Mouse (Mus musculus) liver, embryonic 12.5 days (tissue): ENCODE measurements around the gene Pclo. TPM values are rescaled to one million over a fixed set of nuclear protein-coding genes. Genes with fewer than 3 reads are reported as not detected.

Source experiments
- ATAC-seq: fragments of 200-750 bp; cut with Nextera tagmentation; 2 replicates; pipeline ENCODE4 v1.8.0; 2017; ENCODE audit warnings: moderate number of reproducible peaks, mild to moderate bottlenecking, moderate library complexity
- H3K27ac ChIP-seq: fragments of 300-500 bp; sonication (generic); 2 replicates; pipeline ENCODE4 v1.5.1; 2016; ENCODE audit warnings: mild to moderate bottlenecking
- H3K27me3 ChIP-seq: fragments of 300-500 bp; sonication (generic); replicated peaks from 2 replicates; pipeline ENCODE4 v1.6.1; 2016; ENCODE audit warnings: mild to moderate bottlenecking, moderate library complexity
- H3K36me3 ChIP-seq: fragments of 300-500 bp; sonication (generic); 2 replicates; pipeline ENCODE4 v1.6.1; 2016; ENCODE audit warnings: mild to moderate bottlenecking, moderate library complexity
- H3K4me1 ChIP-seq: fragments of 300-500 bp; sonication (generic); 2 replicates; pipeline ENCODE4 v1.6.1; 2016
- H3K4me2 ChIP-seq: fragments of 300-500 bp; sonication (generic); 2 replicates; pipeline ENCODE4 v1.6.1; 2016; ENCODE audit warnings: mild to moderate bottlenecking, moderate library complexity
- H3K4me3 ChIP-seq: fragments of 300-500 bp; sonication (generic); 2 replicates; pipeline ENCODE4 v1.5.1; 2016; ENCODE audit warnings: mild to moderate bottlenecking, moderate library complexity
- H3K9ac ChIP-seq: fragments of 300-500 bp; sonication (generic); 2 replicates; pipeline ENCODE4 v1.6.1; 2016; ENCODE audit warnings: mild to moderate bottlenecking, moderate library complexity
- H3K9me3 ChIP-seq: fragments of 300-500 bp; sonication (generic); replicated peaks from 2 replicates; pipeline ENCODE4 v1.6.1; 2016; ENCODE audit warnings: mild to moderate bottlenecking, moderate library complexity
- WGBS: fragments of 180-500 bp; shearing (Covaris S2); methylation state at CpG from one replicate; pipeline ENCODE4 v1.1.7; 2016; ENCODE audit not compliant: insufficient replicate concordance; 5-methylcytosine and 5-hydroxymethylcytosine counted together
- polyA plus RNA-seq: library from polyadenylated mRNA; unstranded; fragments of >200 nt; fragmentation: Nextera tagmentation; extraction: Ambion mirVana; gene quantifications from 2 replicates; pipeline ENCODE4 v1.2.1, GENCODE M21; 2016

Pclo gene
- polyA plus RNA-seq, 1 experiment from 2014 or later: 0.04 TPM

DNA sequence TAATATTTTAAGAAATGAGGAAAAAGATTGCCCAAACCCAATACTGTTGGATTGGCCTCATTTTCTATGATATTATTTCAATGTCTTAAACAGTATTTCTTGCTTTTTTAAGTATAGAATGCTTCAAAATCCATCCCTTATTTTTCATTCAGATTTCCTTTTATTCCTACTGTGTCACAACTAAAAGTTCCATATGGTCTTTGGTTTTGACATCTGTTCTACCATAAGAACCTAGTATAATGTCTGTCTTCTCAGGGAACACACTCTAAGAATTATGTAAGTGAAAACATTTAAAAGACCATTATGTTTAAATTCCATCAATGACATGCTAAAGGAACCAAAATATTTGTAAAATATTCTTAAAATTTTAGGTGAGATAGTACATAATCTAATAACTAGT, 186.2 kb downstream of the Pclo start:
- Histone ChIP-seq H3K27ac (no peak overlapping the region), H3K4me1 (no peaks in the 10 kb centered on the region), H3K4me2 (no peak overlapping the region), H3K9me3 (no peaks in the 10 kb centered on the region), H3K36me3 (no peaks in the 10 kb centered on the region), H3K4me3 (no peak overlapping the region), H3K9ac (no peak overlapping the region), H3K27me3 (no peaks in the 10 kb centered on the region)
- ATAC-seq: no peak

DNA sequence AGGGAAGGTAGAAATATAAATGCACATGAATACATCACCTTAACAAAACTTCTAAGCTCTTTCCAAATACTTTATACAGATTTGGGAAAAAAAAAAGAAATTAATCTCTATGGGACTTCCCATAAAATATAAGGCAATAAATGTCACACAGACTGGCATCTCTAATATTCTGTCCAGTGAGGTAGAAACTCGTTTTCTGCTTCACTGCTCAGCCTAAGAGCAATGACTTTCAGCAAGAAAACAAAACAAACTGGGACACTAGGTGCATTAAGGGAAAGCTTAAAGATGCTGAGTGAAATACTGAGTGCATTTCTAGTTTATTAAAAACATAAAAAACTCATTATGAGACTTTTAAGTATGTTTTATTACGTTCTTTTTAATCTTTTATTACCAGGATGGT, 190.7 kb downstream of the Pclo start:
- WGBS: 38% methylated on average over 2 of the region's 2 CpGs
- no peaks in the 10 kb centered on the region for H3K9me3 ChIP-seq
- no peak overlapping the region for H3K4me2 ChIP-seq
- H3K36me3 ChIP-seq: no peaks in the 10 kb centered on the region
- H3K9ac ChIP-seq: no peak overlapping the region
- no peak overlapping the region for H3K4me3 ChIP-seq
- H3K27me3 ChIP-seq: no peaks in the 10 kb centered on the region
- H3K27ac ChIP-seq: no peak overlapping the region
- no peaks in the 10 kb centered on the region for H3K4me1 ChIP-seq
- ATAC-seq: no peak

DNA sequence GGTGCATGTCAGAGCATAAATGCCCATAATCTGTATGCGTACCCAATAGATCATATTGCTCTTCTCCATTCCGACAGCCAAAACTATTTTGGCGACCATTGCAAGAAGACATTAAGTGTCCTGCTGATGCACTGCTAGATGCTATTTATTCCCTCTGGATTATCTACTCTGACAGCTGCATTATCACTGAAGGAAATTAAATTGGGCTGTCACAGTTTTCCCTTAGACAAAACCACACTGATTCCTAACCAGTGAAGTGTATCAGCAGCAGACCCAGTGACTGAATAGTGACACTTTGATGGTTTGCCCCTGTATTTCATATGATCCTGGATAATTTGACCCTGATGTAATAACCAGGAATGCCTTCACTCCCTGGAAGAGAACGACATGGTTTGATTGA, 192.6 kb downstream of the Pclo start:
- no peak for ATAC-seq
- H3K27ac ChIP-seq: no peak overlapping the region
- WGBS: 72% methylated on average over 4 of the region's 4 CpGs
- no peaks in the 10 kb centered on the region for H3K9me3 ChIP-seq
- no peaks in the 10 kb centered on the region for H3K4me1 ChIP-seq
- no peak overlapping the region for H3K4me2 ChIP-seq
- H3K4me3 ChIP-seq: no peak overlapping the region
- no peaks in the 10 kb centered on the region for H3K27me3 ChIP-seq
- H3K9ac ChIP-seq: no peak overlapping the region
- H3K36me3 ChIP-seq: no peaks in the 10 kb centered on the region

DNA sequence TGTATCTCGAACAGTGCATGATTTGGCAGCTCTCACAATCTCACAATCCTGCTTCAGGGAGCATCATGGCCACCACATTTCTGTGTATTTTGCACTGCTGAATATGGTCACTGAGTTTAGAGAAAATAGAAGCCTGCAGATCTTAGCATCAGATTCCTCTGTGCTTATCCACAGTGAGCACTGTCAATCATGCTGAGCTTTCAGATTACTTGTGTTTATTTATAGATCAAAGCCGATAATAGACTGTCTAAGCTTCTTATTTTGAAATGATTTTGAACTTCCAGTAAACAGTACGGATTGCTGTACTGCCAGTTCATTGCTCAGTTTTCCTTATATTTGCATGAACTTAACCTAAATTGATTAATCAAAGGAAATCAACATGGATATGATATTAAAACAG, 208.9 kb downstream of the Pclo start:
- Histone ChIP-seq H3K27me3 (no peaks in the 10 kb centered on the region), H3K9ac (no peak overlapping the region), H3K9me3 (no peaks in the 10 kb centered on the region), H3K4me1 (no peaks in the 10 kb centered on the region), H3K36me3 (no peaks in the 10 kb centered on the region), H3K4me2 (no peak overlapping the region), H3K4me3 (no peak overlapping the region), H3K27ac (no peak overlapping the region)
- no peak for ATAC-seq
- WGBS: 58% methylated on average over 3 of the region's 3 CpGs

DNA sequence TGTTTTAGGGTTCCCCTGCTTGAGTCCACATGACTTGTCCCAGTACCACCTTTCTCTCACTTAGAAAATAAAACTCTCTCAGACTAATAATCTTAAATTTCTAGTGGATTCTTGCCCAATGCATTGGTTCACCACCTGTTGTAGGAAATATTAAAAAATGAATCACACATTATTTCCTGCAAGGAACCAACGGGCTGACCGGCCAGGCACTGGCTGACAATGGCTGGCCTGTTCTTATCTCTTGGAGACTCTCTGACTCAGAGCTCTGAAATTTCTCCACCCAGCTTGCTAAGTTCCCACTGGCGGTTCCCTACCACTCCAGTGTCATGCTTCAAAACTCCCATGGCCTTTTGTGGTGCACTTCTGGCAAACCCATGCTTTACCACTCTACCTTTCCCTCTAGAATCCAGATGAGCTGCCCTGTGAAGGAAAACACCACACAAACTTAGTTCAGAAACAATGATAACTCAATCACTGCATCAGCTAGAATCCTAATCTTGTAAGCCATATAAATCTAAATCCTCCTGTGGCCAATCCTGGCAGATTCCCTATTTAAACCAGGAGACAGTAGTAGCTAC, 214.0 kb downstream of the Pclo start:
- Histone ChIP-seq H3K4me2 (no peak overlapping the region), H3K27me3 (no peaks in the 10 kb centered on the region), H3K4me3 (no peak overlapping the region), H3K4me1 (no peaks in the 10 kb centered on the region), H3K9me3 (no peaks in the 10 kb centered on the region), H3K36me3 (no peaks in the 10 kb centered on the region), H3K27ac (no peak overlapping the region), H3K9ac (no peak overlapping the region)
- 47% methylated on average over 3 of the region's 3 CpGs for WGBS
- no peak for ATAC-seq

DNA sequence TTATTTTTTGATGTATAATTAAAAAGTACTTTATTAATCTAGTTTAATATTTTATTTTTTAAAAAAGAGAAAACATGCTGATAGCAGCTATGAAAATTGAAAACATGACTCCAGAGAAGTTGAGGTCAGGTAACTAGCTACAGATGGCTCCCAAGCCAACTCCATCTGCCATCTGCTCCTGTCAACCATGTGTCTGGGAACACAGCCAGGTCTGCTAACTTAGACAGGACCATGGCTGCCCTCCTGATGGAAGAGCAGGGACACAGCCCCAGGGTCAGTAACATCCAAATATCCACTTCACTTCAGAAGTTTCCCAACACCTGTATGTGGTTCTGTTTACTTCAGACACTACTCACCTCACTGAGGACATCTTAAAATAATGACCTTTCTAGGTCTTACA, 236.2 kb downstream of the Pclo start:
- no peaks in the 10 kb centered on the region for H3K4me1 ChIP-seq
- H3K4me3 ChIP-seq: no peak overlapping the region
- H3K27ac ChIP-seq: no peak overlapping the region
- no peak overlapping the region for H3K9ac ChIP-seq
- no peaks in the 10 kb centered on the region for H3K36me3 ChIP-seq
- no peaks in the 10 kb centered on the region for H3K9me3 ChIP-seq
- no peak for ATAC-seq
- H3K27me3 ChIP-seq: no peaks in the 10 kb centered on the region
- H3K4me2 ChIP-seq: no peak overlapping the region

DNA sequence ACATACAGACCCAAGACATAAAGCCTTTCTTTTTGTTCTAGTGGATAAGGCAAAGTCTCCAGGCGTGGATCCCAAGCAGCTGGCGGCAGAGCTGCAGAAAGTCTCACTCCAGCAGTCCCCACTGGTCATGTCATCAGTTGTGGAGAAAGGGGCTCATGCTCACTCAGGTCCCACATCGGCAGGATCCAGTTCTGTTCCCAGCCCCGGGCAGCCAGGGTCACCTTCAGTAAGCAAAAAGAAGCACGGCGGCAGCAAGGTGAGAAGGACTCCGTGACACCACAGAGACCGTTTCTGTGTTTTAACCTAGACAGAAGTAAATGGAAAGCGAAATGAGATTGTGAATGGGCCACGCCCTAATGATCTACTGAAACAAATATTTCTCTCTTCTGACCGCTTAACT, 252.0 kb downstream of the Pclo start:
- no peak overlapping the region for H3K4me3 ChIP-seq
- ATAC-seq: no peak
- WGBS: 74% methylated on average over 11 of the region's 11 CpGs
- no peaks in the 10 kb centered on the region for H3K4me1 ChIP-seq
- H3K4me2 ChIP-seq: no peak overlapping the region
- H3K27me3 ChIP-seq: no peaks in the 10 kb centered on the region
- no peak overlapping the region for H3K27ac ChIP-seq
- H3K9me3 ChIP-seq: no peaks in the 10 kb centered on the region
- no peak overlapping the region for H3K9ac ChIP-seq
- H3K36me3 ChIP-seq: no peaks in the 10 kb centered on the region

DNA sequence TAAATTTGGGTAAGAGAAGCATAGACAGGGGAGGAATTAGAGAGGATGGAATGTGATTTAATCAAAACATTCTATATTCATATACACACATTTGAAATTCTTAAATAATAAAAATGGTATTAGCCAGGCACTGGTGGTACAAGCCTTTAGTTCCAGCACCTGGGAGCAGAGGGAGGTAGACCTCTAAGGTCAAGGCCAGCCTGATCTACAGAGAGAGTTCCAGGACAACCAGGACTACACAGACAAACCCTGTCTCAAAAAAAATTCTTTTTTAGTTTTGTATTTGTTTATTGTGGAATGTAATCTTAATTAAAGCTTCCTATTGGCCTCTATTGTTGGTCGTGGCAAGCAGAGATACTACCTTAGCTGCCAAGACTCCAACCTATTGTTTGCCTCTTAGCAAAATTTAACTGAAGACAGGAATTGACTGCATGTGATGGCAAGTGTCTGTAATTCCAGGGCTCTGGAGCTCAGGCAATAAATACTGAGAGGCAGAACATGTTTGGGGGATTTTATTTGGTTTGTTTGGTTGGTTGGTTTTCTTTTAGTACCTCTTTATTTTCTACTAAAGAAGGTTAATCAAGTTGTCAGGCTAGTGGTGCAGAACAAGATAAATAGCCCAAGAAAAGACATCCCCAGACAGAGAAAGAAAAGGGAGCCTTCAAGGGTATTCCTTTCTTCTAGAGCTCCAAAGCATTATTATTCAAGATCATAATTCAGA, 267.8 kb downstream of the Pclo start:
- no peaks in the 10 kb centered on the region for H3K9me3 ChIP-seq
- H3K4me2 ChIP-seq: no peak overlapping the region
- H3K9ac ChIP-seq: no peak overlapping the region
- H3K36me3 ChIP-seq: no peaks in the 10 kb centered on the region
- no peaks in the 10 kb centered on the region for H3K27me3 ChIP-seq
- 34% methylated on average over 1 of the region's 1 CpGs for WGBS
- no peak for ATAC-seq
- H3K27ac ChIP-seq: no peak overlapping the region
- no peaks in the 10 kb centered on the region for H3K4me1 ChIP-seq
- H3K4me3 ChIP-seq: no peak overlapping the region

DNA sequence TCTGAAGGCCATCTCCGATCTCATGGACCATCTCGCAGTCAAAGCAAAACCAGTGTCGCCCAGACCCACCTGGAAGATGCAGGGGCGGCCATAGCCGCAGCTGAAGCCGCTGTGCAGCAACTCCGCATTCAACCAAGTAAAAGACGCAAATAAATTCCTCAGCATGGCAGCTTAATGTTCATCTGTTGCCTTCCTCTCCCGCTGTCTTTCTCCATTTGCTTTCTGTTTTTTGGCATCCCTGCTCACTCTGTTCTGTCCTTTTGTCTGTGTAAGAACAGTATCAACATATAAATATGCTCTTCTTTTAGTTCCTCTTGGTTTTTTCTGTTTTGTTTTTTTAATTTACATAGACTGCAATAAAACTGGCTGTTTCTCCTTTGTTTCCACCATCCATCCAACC, 279.2 kb downstream of the Pclo start:
- no peaks in the 10 kb centered on the region for H3K27me3 ChIP-seq
- H3K4me1 ChIP-seq: no peaks in the 10 kb centered on the region
- no peak overlapping the region for H3K9ac ChIP-seq
- ATAC-seq: no peak
- no peak overlapping the region for H3K4me3 ChIP-seq
- no peaks in the 10 kb centered on the region for H3K9me3 ChIP-seq
- 69% methylated on average over 9 of the region's 9 CpGs for WGBS
- no peaks in the 10 kb centered on the region for H3K36me3 ChIP-seq
- H3K4me2 ChIP-seq: no peak overlapping the region
- no peak overlapping the region for H3K27ac ChIP-seq

DNA sequence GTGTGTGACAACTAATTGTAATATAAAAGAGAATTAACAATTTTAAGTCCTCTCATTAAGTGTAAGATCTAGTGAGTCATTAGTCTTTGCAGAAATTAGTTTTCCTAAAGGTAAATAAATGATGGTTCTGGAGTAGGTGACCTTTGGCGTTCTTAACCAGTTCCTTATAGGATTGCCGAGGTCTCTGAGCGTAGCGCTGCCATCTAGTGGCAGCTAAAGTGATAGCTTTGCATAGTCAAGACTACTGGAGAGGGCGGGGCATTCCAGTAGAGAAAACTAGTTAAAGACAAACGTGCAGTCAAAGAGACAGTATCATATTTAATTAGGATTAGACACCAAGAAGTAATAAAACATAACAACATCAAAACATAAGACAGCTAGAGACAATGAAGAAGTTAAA, 292.4 kb downstream of the Pclo start:
- ATAC-seq: no peak
- H3K9ac ChIP-seq: no peak overlapping the region
- H3K9me3 ChIP-seq: no peaks in the 10 kb centered on the region
- H3K27ac ChIP-seq: no peak overlapping the region
- H3K36me3 ChIP-seq: no peaks in the 10 kb centered on the region
- H3K4me2 ChIP-seq: no peak overlapping the region
- H3K4me1 ChIP-seq: no peaks in the 10 kb centered on the region
- WGBS: 2% methylated on average over 6 of the region's 6 CpGs
- no peaks in the 10 kb centered on the region for H3K27me3 ChIP-seq
- no peak overlapping the region for H3K4me3 ChIP-seq

DNA sequence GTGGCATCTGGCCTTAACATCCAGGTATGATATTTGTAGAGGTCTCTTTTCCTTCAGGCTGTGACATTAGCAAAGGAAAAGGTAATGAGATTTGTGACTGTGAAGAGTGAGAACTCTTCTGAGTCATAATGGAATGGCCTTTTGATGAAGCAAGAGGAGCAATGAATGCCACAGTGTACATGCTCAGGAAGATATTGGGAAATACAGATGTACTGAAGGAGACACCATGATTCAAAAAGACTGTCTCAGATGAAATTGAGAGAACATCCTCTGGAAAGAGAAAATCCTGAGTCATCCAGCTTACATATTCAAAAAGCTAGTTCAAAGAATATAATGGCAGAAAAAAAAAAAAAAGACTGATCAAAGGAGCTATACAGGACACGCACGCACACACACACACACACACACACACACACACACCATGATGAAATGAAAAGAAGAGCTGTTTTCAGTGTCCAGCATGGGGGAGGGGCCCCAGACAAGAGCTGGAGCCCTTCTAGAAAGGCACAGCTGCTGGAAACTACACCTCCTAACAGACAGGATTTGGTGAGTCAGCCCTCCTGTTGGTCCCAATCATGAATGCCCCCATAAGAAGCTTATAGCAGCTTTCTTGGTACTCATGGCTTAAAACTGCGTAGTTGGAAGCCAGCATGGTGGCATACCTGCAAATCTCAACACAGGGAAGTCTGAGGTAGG, 318.6 kb downstream of the Pclo start:
- Histone ChIP-seq H3K4me1 (no peaks in the 10 kb centered on the region), H3K9me3 (no peaks in the 10 kb centered on the region), H3K27me3 (no peaks in the 10 kb centered on the region), H3K4me3 (no peak overlapping the region), H3K4me2 (no peak overlapping the region), H3K27ac (no peak overlapping the region), H3K36me3 (no peaks in the 10 kb centered on the region), H3K9ac (no peak overlapping the region)
- ATAC-seq: no peak
- whole genome bisulfite sequencing: 45% methylated on average over 1 of the region's 3 CpGs

DNA sequence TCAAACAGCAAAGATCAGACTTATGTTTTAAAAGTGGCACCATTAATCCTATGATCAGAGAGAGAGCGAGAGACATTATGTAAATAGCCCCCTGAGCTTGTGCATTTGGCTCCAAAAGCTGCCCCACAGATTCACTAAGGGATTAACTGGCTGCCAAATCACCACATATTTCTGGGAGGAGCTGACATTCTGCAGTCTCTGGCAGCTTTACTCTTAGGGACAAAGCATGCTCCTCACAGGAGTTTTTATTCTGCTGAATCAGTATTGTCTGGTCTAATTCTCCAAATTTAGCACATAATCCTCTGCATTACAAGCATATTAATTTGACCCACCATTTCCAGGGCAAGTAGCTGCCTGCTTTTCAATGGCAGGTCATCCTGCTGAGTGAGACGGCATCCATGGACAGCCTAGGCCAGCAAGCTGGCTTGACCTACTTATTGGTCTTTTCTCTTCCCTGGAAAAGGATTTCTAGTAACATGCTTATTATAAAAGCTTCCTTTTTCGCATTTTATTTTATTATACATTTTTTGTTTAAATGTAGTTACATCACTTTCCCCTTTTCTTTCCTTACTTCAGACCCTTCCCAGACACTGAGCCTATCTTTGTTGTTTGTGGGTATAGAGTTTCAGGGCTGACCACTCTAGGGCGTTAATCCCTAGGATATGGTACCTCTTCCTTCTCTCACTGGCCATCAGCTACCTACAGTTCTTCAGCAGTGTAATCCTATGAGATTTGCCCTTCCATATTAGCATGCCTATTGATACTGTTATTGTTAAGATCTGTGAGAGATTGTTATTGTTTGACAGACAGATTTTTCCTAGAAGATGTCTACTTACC, 319.7 kb downstream of the Pclo start:
- no peak for ATAC-seq
- WGBS: 47% methylated on average over 4 of the region's 4 CpGs

More for the DNA sequence above, 319.7 kb downstream of the Pclo start:
- Histone ChIP-seq H3K4me1 (no peaks in the 10 kb centered on the region), H3K4me3 (no peak overlapping the region), H3K9me3 (no peaks in the 10 kb centered on the region), H3K36me3 (no peaks in the 10 kb centered on the region), H3K9ac (no peak overlapping the region), H3K27ac (no peak overlapping the region), H3K4me2 (no peak overlapping the region), H3K27me3 (no peaks in the 10 kb centered on the region)
